Mouse (Mus musculus) stomach, postnatal 0 days (tissue): ENCODE data around the gene Sh3kbp1.

Experiments used
- CTCF ChIP-seq: IDR thresholded peaks from 2 replicates; pipeline ENCODE4 v1.5.1; 2016; ENCODE audit warnings: antibody characterized with exemption, low read depth, mild to moderate bottlenecking, moderate library complexity
- EP300 ChIP-seq: optimal IDR thresholded peaks from 2 replicates; pipeline ENCODE3; 2016; ENCODE audit warnings: antibody characterized with exemption

DNA sequence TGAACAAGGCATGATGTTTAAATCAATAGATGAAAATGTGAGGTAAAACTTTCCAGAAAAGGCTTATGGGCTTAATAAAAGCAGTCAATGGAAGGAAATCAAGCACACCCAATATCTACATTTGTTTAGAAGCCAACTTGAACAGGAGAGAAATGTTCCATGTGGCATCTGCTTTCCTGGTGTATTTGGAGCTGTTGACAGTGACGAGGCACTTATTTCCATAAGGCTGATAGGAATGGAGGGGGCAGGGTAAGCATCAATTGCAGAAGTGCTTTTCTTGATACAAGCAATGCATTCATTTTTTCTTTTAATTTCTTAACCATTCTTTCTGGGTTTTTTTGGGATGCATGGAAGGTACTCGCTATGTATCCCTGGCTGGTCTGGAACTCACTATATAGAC is 106.9 kb downstream of the Sh3kbp1 start:
- TF ChIP-seq CTCF (no peak), EP300 (no peak)
